Mouse (Mus musculus): ENCODE measurements around the gene Ppp3cb.

DNA sequence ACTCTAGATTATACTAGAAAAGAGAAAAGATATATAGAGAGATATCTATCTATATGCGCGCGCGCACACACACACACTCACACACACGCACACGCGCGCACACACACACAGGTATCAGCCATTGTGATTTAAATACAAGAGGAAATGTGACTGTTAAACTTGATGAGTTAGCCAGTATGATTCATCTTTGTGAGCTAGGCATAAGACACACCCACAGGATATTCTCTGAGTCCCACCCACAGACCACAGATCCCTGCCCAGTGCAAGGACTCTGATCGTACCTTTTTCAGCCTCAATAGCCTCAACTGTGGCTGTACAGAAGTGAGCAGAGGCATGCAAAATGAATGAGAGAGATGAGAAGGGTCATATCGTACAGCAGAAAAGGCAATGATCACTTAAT is 43.4 kb downstream of the Ppp3cb start:
- no peak for TF ChIP-seq POLR2A (IDR thresholded peaks at IDR 0.05; ENCODE audit: borderline replicate concordance, control insufficient read depth, low read depth, low read length)
- TF ChIP-seq CTCF (IDR thresholded peaks at IDR 0.05; ENCODE audit: control insufficient read depth, insufficient read depth, low read length): no peak

All from bone marrow, adult 2 months (tissue).